Mouse (Mus musculus) brain, embryonic 14.5 days (tissue): ENCODE measurements around the gene Mybbp1a.

ENCODE experiments used
- CTCF ChIP-seq: fragments of 200-500 bp; IDR thresholded peaks from 2 replicates; pipeline ENCODE4 v1.5.1; 2012; ENCODE audit warnings: inconsistent platforms, mild to moderate bottlenecking, moderate library complexity, borderline replicate concordance; ENCODE audit not compliant: insufficient read depth, insufficient read length; ENCODE audit errors: extremely low read depth
- POLR2A ChIP-seq: fragments of 200-500 bp; IDR thresholded peaks from 2 replicates; pipeline ENCODE4 v1.6.1; 2012; ENCODE audit warnings: mild to moderate bottlenecking, inconsistent platforms, borderline replicate concordance; ENCODE audit not compliant: poor library complexity, insufficient read depth, insufficient read length, severe bottlenecking; ENCODE audit errors: extremely low read depth

DNA sequence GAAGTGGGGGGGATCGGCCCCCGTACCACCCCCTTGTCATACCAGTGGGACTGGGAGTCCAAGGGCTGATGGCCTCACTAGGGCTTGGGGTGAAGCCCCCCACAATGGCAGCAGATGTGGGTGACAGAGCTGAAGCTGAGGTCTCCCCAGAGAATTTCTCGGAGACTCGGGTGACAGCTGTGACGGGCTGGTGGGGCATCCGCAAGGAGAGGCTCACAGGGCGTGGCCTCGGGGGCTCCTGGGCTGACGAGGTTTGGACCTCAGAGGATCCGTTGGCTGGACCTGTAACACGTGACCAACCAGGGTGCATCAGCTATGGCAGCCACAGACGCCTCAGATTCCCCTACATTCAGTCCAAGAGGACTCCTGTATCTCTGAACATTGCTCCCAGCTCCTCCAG lies 38.2 kb upstream of the Mybbp1a start:
- TF ChIP-seq CTCF (no peak), POLR2A (no peak)
